Comparison of ENCODE assay signal across 19 mouse cellular contexts in the genomic region with DNA sequence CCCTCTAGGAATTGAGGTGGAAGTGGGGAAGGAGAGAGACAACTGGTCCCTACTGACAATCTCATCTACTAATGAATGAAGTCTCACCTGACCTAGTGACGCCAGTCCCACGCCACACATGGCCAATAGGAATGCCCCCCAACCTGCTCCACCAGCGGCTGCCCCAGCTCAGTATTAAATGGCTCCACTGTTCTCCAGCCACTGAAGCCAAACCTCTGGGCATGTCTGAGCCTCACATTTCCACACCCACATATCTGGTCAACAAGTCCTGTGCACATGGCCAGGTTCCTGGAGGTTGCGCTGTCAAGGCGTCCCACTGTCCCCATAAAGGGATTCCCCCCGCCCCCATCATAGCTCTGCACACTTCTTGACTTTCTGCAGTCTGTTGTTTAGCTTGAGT.
"Had no signal": no experiment of that assay in that cellular context is flagged by ENCODE, and none has a peak within 500 bp of the region (broad histone marks: within the 10 kb centered on the region; RNA-seq: fewer than 3 reads in every experiment).

No protein-coding gene starts in this region.

- H3K4me3 ChIP-seq: intestine, embryonic 15.5 days; kidney, embryonic 15.5 days; limb, embryonic 12.5 days; limb, embryonic 15.5 days; liver, embryonic 12.5 days; liver, embryonic 15.5 days; megakaryocyte, embryonic 14.5 days; midbrain, embryonic 10.5 days; midbrain, embryonic 13.5 days had no signal

- H3K27ac ChIP-seq: intestine, embryonic 15.5 days; kidney, embryonic 15.5 days; limb, embryonic 12.5 days; limb, embryonic 15.5 days; liver, embryonic 12.5 days; liver, embryonic 15.5 days; midbrain, embryonic 10.5 days; midbrain, embryonic 13.5 days had no signal

- DNase-seq: kidney, adult 11 months; kidney, adult 8-10 months; kidney, postnatal 10 days; kidney, postnatal 36 days; left cerebral cortex, postnatal 4 days; lung, adult 2 months; lung, postnatal 14 days; thymus, adult 2 months; thymus, postnatal 14 days; thymus, postnatal 4 days had no signal
